Mouse (Mus musculus): ENCODE measurements around the gene Krtap4-1. TPM values are rescaled to one million over a fixed set of nuclear protein-coding genes. Genes with fewer than 3 reads are reported as not detected.
"Not testable (repeated sequence)": the region's sequence is repeated elsewhere in the genome, so short reads cannot be mapped to it uniquely, and the experiment has no call there.

Krtap4-1 gene
- polyA plus RNA-seq, 1 experiment from 2014 or later: not detected

DNA sequence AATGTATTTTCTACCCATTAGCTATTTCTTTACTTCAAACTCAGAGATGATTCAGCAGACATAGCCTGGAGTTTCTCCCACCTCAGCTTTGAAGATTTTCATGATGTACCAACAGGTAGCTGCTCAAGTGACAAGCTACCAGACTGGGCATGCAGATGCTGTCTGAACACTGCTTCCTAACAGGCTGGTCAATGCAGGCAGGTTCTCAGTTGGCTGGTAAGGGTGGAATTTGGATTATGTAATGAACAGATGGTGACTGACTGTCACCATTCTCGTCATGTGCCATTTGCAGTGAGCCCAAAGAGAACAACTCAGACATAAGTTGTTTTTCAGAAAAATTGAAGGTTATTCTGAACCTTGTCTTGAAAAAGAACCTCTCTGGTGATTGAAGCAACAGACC lies 18.9 kb downstream of the Krtap4-1 start:
- Histone ChIP-seq H3K9ac (ENCODE audit: low read length) (no peak overlapping the region), H3K27ac (ENCODE audit: low read depth, low read length) (no peak overlapping the region), H3K4me1 (ENCODE audit: control insufficient read depth, insufficient read depth, low read length) (no peaks in the 10 kb centered on the region), H3K36me3 (ENCODE audit: control insufficient read depth, insufficient read depth, low read length) (no peaks in the 10 kb centered on the region), H3K4me3 (ENCODE audit: low read depth, low read length) (no peak overlapping the region), H3K27me3 (ENCODE audit: control insufficient read depth, insufficient read depth, low read length) (no peaks in the 10 kb centered on the region), H3K9me3 (ENCODE audit: control insufficient read depth, low read length) (no peaks in the 10 kb centered on the region), H3K4me2 (ENCODE audit: low read depth) (no peak overlapping the region)
- DNase-seq (ENCODE audit: low spot score) (no peak), ATAC-seq (ENCODE audit: insufficient read depth, low FRiP score, low TSS enrichment) (no peak)
- 78% methylated on average over 1 of the region's 1 CpGs for WGBS

- not testable (repeated sequence) for DNase-seq (ENCODE audit: low spot score); H3K36me3 ChIP-seq (ENCODE audit: control insufficient read depth, insufficient read depth, low read length); H3K4me3 ChIP-seq (ENCODE audit: low read depth, low read length); H3K9ac ChIP-seq (ENCODE audit: low read length); H3K4me1 ChIP-seq (ENCODE audit: control insufficient read depth, insufficient read depth, low read length); H3K4me2 ChIP-seq (ENCODE audit: low read depth); H3K27me3 ChIP-seq (ENCODE audit: control insufficient read depth, insufficient read depth, low read length); H3K27ac ChIP-seq (ENCODE audit: low read depth, low read length); H3K9me3 ChIP-seq (ENCODE audit: control insufficient read depth, low read length); ATAC-seq (ENCODE audit: insufficient read depth, low FRiP score, low TSS enrichment)
- 69% methylated on average over 1 of the region's 1 CpGs for WGBS
These were observed 24.8 kb downstream of the Krtap4-1 start, which contains the start of gene Gm11938 for GRCm38 (mm10) chr11:99603208-99603607. Gene Gm11938, minus strand, starts transcription at chr11:99603308.

- H3K36me3 ChIP-seq (ENCODE audit: control insufficient read depth, insufficient read depth, low read length); DNase-seq (ENCODE audit: low spot score); H3K27me3 ChIP-seq (ENCODE audit: control insufficient read depth, insufficient read depth, low read length); H3K9ac ChIP-seq (ENCODE audit: low read length); ATAC-seq (ENCODE audit: insufficient read depth, low FRiP score, low TSS enrichment); H3K4me3 ChIP-seq (ENCODE audit: low read depth, low read length); H3K9me3 ChIP-seq (ENCODE audit: control insufficient read depth, low read length); H3K4me2 ChIP-seq (ENCODE audit: low read depth); H3K27ac ChIP-seq (ENCODE audit: low read depth, low read length); H3K4me1 ChIP-seq (ENCODE audit: control insufficient read depth, insufficient read depth, low read length): not testable (repeated sequence)
- 84% methylated on average over 6 of the region's 6 CpGs for WGBS
These were observed 30.3 kb downstream of the Krtap4-1 start, which contains the start of gene Krtap9-3 for GRCm38 (mm10) chr11:99597742-99598141. Gene Krtap9-3, minus strand, starts transcription at chr11:99598105.

DNA sequence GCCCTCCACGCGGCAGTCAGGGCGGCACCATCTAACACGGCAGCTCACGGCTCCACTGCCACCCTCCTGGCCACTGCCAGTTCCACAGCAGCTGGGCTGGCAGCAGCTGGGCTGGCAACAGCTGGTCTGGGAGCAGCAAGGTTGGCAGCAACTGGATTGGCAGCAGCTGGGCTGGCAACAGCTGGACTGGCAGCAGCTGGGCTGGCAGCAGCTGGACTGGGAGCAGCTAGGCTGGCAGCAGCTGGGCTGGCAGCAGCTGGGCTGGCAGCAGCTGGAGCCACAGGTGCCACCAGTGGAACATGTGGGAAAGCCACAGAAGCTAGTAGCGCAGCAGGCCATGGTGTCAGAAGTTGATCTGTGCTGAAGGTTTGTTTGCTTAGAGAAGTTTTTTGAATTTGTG lies 37.1 kb downstream of the Krtap4-1 start, which contains the start of gene Krtap1-3:
TSS of gene Krtap1-3 (minus strand) at position 359 of the 400 bp plus-strand sequence.
- no peak within 1 kb of the TSS for H3K27ac ChIP-seq (ENCODE audit: low read depth, low read length)
- DNase-seq (ENCODE audit: low spot score) (no peak), ATAC-seq (ENCODE audit: insufficient read depth, low FRiP score, low TSS enrichment) (no peak)
- no peaks in the 10 kb centered on the region for H3K27me3 ChIP-seq (ENCODE audit: control insufficient read depth, insufficient read depth, low read length)
- H3K4me2 ChIP-seq (ENCODE audit: low read depth): no peak within 1 kb of the TSS
- H3K9me3 ChIP-seq (ENCODE audit: control insufficient read depth, low read length): no peaks in the 10 kb centered on the region
- no peaks in the 10 kb centered on the region for H3K4me1 ChIP-seq (ENCODE audit: control insufficient read depth, insufficient read depth, low read length)
- 85% methylated on average over 6 of the region's 6 CpGs for WGBS
- no peak within 1 kb of the TSS for H3K4me3 ChIP-seq (ENCODE audit: low read depth, low read length)
- H3K36me3 ChIP-seq (ENCODE audit: control insufficient read depth, insufficient read depth, low read length): no peaks in the 10 kb centered on the region
- no peak within 1 kb of the TSS for H3K9ac ChIP-seq (ENCODE audit: low read length)

- Histone ChIP-seq H3K9ac (ENCODE audit: low read length) (no peak overlapping the region), H3K4me2 (ENCODE audit: low read depth) (no peak overlapping the region), H3K27me3 (ENCODE audit: control insufficient read depth, insufficient read depth, low read length) (no peaks in the 10 kb centered on the region), H3K36me3 (ENCODE audit: control insufficient read depth, insufficient read depth, low read length) (no peaks in the 10 kb centered on the region), H3K4me1 (ENCODE audit: control insufficient read depth, insufficient read depth, low read length) (no peaks in the 10 kb centered on the region), H3K4me3 (ENCODE audit: low read depth, low read length) (no peak overlapping the region), H3K9me3 (ENCODE audit: control insufficient read depth, low read length) (no peaks in the 10 kb centered on the region), H3K27ac (ENCODE audit: low read depth, low read length) (no peak overlapping the region)
- ATAC-seq (ENCODE audit: insufficient read depth, low FRiP score, low TSS enrichment) (no peak), DNase-seq (ENCODE audit: low spot score) (no peak)
- 97% methylated on average over 7 of the region's 7 CpGs for WGBS
These were observed 42.9 kb downstream of the Krtap4-1 start for GRCm38 (mm10) chr11:99585096-99585495.

DNA sequence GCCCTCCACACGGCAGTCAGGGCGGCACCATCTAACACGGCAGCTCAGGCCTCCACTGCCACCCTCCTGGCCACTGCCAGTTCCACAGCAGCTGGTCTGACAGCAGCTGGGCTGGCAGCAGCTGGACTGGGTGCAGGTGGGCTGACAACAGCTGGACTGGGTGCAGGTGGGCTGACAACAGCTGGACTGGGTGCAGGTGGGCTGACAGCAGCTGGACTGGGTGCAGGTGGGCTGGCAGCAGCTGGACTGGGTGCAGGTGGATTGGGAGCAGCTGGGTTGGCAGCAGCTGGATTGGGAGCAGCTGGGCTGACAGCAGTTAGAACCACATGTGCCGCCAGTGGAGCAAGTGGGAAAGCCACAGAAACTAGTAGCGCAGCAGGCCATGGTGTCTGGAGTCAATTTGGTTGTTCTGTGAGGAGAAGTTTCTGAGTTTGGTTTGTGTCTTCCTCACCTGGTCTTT lies 44.8 kb downstream of the Krtap4-1 start, which contains the start of gene Krtap1-4:
TSS of gene Krtap1-4 (minus strand) at position 410 of the 460 bp plus-strand sequence.
- H3K9me3 ChIP-seq (ENCODE audit: control insufficient read depth, low read length): no peaks in the 10 kb centered on the region
- H3K27ac ChIP-seq (ENCODE audit: low read depth, low read length): no peak within 1 kb of the TSS
- no peaks in the 10 kb centered on the region for H3K27me3 ChIP-seq (ENCODE audit: control insufficient read depth, insufficient read depth, low read length)
- H3K4me2 ChIP-seq (ENCODE audit: low read depth): no peak within 1 kb of the TSS
- ATAC-seq (ENCODE audit: insufficient read depth, low FRiP score, low TSS enrichment): no peak
- DNase-seq (ENCODE audit: low spot score): no peak
- no peaks in the 10 kb centered on the region for H3K4me1 ChIP-seq (ENCODE audit: control insufficient read depth, insufficient read depth, low read length)
- 78% methylated on average over 5 of the region's 5 CpGs for WGBS
- H3K4me3 ChIP-seq (ENCODE audit: low read depth, low read length): no peak within 1 kb of the TSS
- H3K9ac ChIP-seq (ENCODE audit: low read length): no peak within 1 kb of the TSS
- H3K36me3 ChIP-seq (ENCODE audit: control insufficient read depth, insufficient read depth, low read length): no peaks in the 10 kb centered on the region

DNA sequence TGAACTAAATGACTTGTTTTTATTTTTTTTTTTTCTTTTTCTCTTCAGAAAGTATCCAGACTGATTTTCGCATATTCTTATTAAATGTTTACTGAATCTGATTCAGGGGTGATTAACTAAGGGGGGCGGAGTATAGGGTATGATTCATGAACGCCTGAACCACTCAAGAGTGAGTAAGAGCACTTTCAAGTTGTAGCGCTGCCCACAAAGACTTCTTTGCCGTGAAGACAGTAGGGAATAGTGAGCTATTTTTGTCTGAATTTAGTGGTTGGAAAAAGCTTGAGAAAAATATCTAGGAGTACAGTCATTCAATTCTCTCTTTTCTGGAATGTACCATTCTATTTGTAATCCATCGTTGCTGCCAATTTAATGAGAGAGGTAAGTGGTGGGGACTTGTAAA lies 46.5 kb downstream of the Krtap4-1 start:
- ATAC-seq (ENCODE audit: insufficient read depth, low FRiP score, low TSS enrichment) (no peak), DNase-seq (ENCODE audit: low spot score) (no peak)
- Histone ChIP-seq H3K36me3 (ENCODE audit: control insufficient read depth, insufficient read depth, low read length) (no peaks in the 10 kb centered on the region), H3K4me1 (ENCODE audit: control insufficient read depth, insufficient read depth, low read length) (no peaks in the 10 kb centered on the region), H3K9me3 (ENCODE audit: control insufficient read depth, low read length) (no peaks in the 10 kb centered on the region), H3K27ac (ENCODE audit: low read depth, low read length) (no peak overlapping the region), H3K9ac (ENCODE audit: low read length) (no peak overlapping the region), H3K4me2 (ENCODE audit: low read depth) (no peak overlapping the region), H3K27me3 (ENCODE audit: control insufficient read depth, insufficient read depth, low read length) (no peaks in the 10 kb centered on the region), H3K4me3 (ENCODE audit: low read depth, low read length) (no peak overlapping the region)
- 85% methylated on average over 6 of the region's 6 CpGs for WGBS

GRCm38 (mm10) chr11:99581051-99581450 lies 47.0 kb downstream of the Krtap4-1 start:
- Histone ChIP-seq H3K9ac (ENCODE audit: low read length) (no peak overlapping the region), H3K4me2 (ENCODE audit: low read depth) (no peak overlapping the region), H3K4me3 (ENCODE audit: low read depth, low read length) (no peak overlapping the region), H3K36me3 (ENCODE audit: control insufficient read depth, insufficient read depth, low read length) (no peaks in the 10 kb centered on the region), H3K4me1 (ENCODE audit: control insufficient read depth, insufficient read depth, low read length) (no peaks in the 10 kb centered on the region), H3K9me3 (ENCODE audit: control insufficient read depth, low read length) (no peaks in the 10 kb centered on the region), H3K27ac (ENCODE audit: low read depth, low read length) (no peak overlapping the region), H3K27me3 (ENCODE audit: control insufficient read depth, insufficient read depth, low read length) (no peaks in the 10 kb centered on the region)
- ATAC-seq (ENCODE audit: insufficient read depth, low FRiP score, low TSS enrichment): no peak
- 92% methylated on average over 5 of the region's 5 CpGs for WGBS
- DNase-seq (ENCODE audit: low spot score): no peak

GRCm38 (mm10) chr11:99580636-99581035 lies 47.4 kb downstream of the Krtap4-1 start, which contains the start of gene Krtap1-5:
Gene Krtap1-5, minus strand, starts transcription at chr11:99581016.
- H3K4me3 ChIP-seq (ENCODE audit: low read depth, low read length): no peak within 1 kb of the TSS
- H3K27ac ChIP-seq (ENCODE audit: low read depth, low read length): no peak within 1 kb of the TSS
- H3K4me1 ChIP-seq (ENCODE audit: control insufficient read depth, insufficient read depth, low read length): no peaks in the 10 kb centered on the region
- WGBS: 84% methylated on average over 6 of the region's 6 CpGs
- no peak for DNase-seq (ENCODE audit: low spot score)
- H3K4me2 ChIP-seq (ENCODE audit: low read depth): no peak within 1 kb of the TSS
- H3K27me3 ChIP-seq (ENCODE audit: control insufficient read depth, insufficient read depth, low read length): no peaks in the 10 kb centered on the region
- H3K9ac ChIP-seq (ENCODE audit: low read length): no peak within 1 kb of the TSS
- ATAC-seq (ENCODE audit: insufficient read depth, low FRiP score, low TSS enrichment): no peak
- no peaks in the 10 kb centered on the region for H3K36me3 ChIP-seq (ENCODE audit: control insufficient read depth, insufficient read depth, low read length)
- H3K9me3 ChIP-seq (ENCODE audit: control insufficient read depth, low read length): no peaks in the 10 kb centered on the region

Data from neural tube, embryonic 11.5 days (tissue).